Mouse (Mus musculus) forebrain, postnatal 0 days (tissue): ENCODE measurements at regions not wholly inside any gene's neighbourhood (a gene's known extent, or its start where the extent isn't known, plus 50 kb on each side); places are given as distances from the start of the nearest gene placed in this dataset.

Experiments
- ATAC-seq: fragments of 200-750 bp; cut with Nextera tagmentation; 2 replicates; pipeline ENCODE4 v1.8.0; 2017; ENCODE audit warnings: mild to moderate bottlenecking, moderate library complexity
- DNase-seq: peaks from one replicate; pipeline ENCODE4 v3.0.0-alpha.2; 2015
- H3K27ac ChIP-seq: fragments of 300-500 bp; sonication (generic); 2 replicates; pipeline ENCODE4 v1.5.1; 2014; ENCODE audit warnings: low read depth, mild to moderate bottlenecking, antibody characterized with exemption, low read length, moderate library complexity, mixed read lengths
- H3K27me3 ChIP-seq: fragments of 300-500 bp; sonication (generic); 2 replicates; pipeline ENCODE4 v1.6.1; 2014; ENCODE audit warnings: mild to moderate bottlenecking, low read length, mixed read lengths; ENCODE audit not compliant: insufficient read depth
- H3K36me3 ChIP-seq: fragments of 300-500 bp; sonication (generic); 2 replicates; pipeline ENCODE4 v1.6.1; 2014; ENCODE audit warnings: mild to moderate bottlenecking, moderate library complexity; ENCODE audit not compliant: insufficient read depth
- H3K4me1 ChIP-seq: fragments of 300-500 bp; sonication (generic); 2 replicates; pipeline ENCODE4 v1.6.1; 2014; ENCODE audit warnings: antibody characterized with exemption; ENCODE audit not compliant: insufficient read depth
- H3K4me2 ChIP-seq: fragments of 300-500 bp; sonication (generic); 2 replicates; pipeline ENCODE4 v1.6.1; 2014; ENCODE audit warnings: low read depth, mild to moderate bottlenecking, moderate library complexity
- H3K4me3 ChIP-seq: fragments of 300-500 bp; sonication (generic); 2 replicates; pipeline ENCODE4 v1.5.1; 2014; ENCODE audit warnings: low read depth, low read length, mixed read lengths
- H3K9ac ChIP-seq: fragments of 300-500 bp; sonication (generic); 2 replicates; pipeline ENCODE4 v1.6.1; 2014; ENCODE audit warnings: mild to moderate bottlenecking
- H3K9me3 ChIP-seq: fragments of 300-500 bp; sonication (generic); 2 replicates; pipeline ENCODE4 v1.6.1; 2016; ENCODE audit warnings: low read length
- CTCF ChIP-seq: sonication (generic); IDR thresholded peaks from 2 replicates; pipeline ENCODE4 v1.5.1; 2016; ENCODE audit warnings: antibody characterized with exemption, control low read depth, low read depth
- WGBS: fragments of 180-500 bp; shearing (Covaris S2); extraction: QIAGEN DNeasy Blood & Tissue Kit; methylation state at CpG from one replicate; pipeline ENCODE4 v1.1.7; 2014; 5-methylcytosine and 5-hydroxymethylcytosine counted together

DNA sequence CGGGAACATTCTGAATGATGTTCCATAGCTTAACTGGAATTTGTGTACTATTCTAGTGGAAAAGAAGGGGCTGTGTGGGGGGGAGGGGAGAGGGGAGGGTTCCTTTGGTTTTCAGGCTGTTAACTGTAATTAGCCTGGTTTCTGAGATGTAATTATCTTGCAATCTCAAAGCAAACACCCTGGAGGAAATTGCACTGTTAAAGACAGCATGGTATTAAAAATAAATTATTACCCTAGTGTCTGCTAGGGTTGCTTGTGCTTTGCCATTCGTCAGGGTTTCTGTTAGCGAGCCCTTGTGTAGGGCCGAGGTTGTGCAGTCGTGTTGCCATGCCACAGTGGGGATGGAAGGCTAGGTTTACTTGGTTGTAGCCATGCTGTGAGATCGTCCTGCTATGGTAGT, 105.0 kb upstream of the Ppp2r3a start:
- Histone ChIP-seq H3K36me3 (no peaks in the 10 kb centered on the region), H3K27me3 (no peaks in the 10 kb centered on the region), H3K9ac (no peak overlapping the region), H3K4me1 (no peaks in the 10 kb centered on the region), H3K9me3 (no peaks in the 10 kb centered on the region), H3K4me2 (no peak overlapping the region), H3K4me3 (no peak overlapping the region), H3K27ac (no peak overlapping the region)
- 52% methylated on average over 6 of the region's 6 CpGs for WGBS
- ATAC-seq, result peak; percentile 66; the same call in 1 of the 2 replicates
- no peak for DNase-seq
- TF ChIP-seq CTCF, result no peak

DNA sequence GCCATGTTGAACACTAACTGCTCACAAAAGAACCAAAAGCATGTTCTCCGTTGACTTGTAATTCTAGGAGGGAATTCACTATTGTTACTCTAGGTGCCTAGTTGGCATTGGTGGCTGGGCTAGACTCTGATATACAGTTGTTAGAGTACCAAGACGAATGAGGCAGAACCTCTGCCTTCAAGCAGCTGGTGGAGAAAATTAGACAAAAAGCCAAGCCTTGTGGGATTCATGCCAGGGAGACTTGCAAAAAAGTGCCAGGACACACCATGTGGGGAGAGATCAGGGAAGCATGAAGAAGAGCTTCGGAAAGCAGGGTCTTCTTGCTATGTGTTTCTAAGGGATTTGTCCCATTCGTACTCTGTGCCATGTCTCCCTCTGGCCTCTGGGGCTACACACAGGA, 97.2 kb upstream of the Ppp2r3a start:
- H3K4me2 ChIP-seq, result no peak overlapping the region
- no peak overlapping the region for H3K27ac ChIP-seq
- H3K9ac ChIP-seq, result no peak overlapping the region
- no peaks in the 10 kb centered on the region for H3K9me3 ChIP-seq
- no peak overlapping the region for H3K4me3 ChIP-seq
- H3K27me3 ChIP-seq, result no peaks in the 10 kb centered on the region
- no peaks in the 10 kb centered on the region for H3K36me3 ChIP-seq
- DNase-seq, result no peak
- WGBS, result 81% methylated on average over 4 of the region's 4 CpGs
- no peaks in the 10 kb centered on the region for H3K4me1 ChIP-seq
- no peak for TF ChIP-seq CTCF
- ATAC-seq, result no peak

DNA sequence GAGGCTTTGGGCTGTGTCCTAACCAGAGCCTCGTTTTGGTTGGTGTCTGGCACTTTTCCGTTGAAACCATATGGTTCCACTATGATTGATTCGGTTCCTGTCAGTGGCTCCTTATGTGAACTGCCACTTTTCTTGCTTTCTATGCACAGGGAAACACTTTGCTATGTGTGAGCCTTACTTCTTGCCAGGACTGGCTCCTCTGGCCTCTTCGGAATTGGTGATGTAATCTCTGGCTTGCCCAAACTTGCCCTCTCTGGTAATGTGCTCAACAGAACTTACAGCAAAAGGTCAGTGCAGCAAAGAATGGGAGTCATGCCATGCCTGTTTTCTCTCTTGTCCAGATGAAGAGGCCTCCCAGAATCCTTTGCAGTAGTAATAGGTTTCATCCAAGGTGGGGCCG, 91.3 kb upstream of the Ppp2r3a start:
- H3K9ac ChIP-seq, result no peak overlapping the region
- H3K9me3 ChIP-seq, result no peaks in the 10 kb centered on the region
- ATAC-seq (peak; percentile 67), DNase-seq (peak; percentile 42)
- H3K4me3 ChIP-seq, result no peak overlapping the region
- H3K36me3 ChIP-seq, result no peaks in the 10 kb centered on the region
- H3K27me3 ChIP-seq, result no peaks in the 10 kb centered on the region
- H3K27ac ChIP-seq, result no peak overlapping the region
- H3K4me2 ChIP-seq, result no peak overlapping the region
- no peaks in the 10 kb centered on the region for H3K4me1 ChIP-seq
- TF ChIP-seq CTCF, result no peak
- 59% methylated on average over 5 of the region's 5 CpGs for WGBS

DNA sequence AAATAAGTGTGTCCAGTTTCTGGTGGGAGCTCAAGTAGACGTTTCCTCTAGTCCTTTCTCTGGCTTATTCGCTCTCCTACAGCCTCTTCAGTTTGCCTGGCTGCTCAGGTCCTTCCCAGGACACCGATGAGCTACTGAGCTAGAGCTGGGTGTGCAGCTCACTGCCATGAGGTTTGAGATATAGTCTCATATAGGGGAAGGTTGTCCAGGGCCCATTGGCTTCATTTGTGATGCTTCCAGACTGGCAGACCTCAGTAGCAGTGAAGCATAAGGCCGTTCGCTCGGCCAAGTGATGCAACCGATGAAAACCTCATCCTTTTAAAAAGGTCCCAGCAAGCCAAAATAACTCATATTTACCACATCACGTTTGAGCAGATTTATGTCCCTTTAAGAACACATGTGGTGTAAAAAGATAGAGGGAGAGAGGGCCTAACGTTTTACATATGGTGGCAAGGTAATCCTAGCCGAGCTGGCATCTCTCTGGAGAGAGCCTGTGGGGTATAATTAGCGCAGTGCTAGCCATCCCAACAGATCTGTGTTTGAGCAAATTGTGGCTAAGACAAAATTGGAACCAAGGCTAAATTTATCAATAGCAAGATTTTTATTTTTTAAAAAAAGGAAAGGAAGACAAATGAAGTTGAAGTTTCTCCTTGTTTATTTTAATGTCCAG, 89.3 kb upstream of the Ppp2r3a start:
- H3K27ac ChIP-seq, result no peak overlapping the region
- DNase-seq, result no peak
- no peak overlapping the region for H3K9ac ChIP-seq
- no peaks in the 10 kb centered on the region for H3K36me3 ChIP-seq
- no peak overlapping the region for H3K4me2 ChIP-seq
- H3K4me1 ChIP-seq, result no peaks in the 10 kb centered on the region
- 62% methylated on average over 11 of the region's 11 CpGs for WGBS
- no peaks in the 10 kb centered on the region for H3K27me3 ChIP-seq
- no peak for TF ChIP-seq CTCF
- no peak for ATAC-seq
- no peaks in the 10 kb centered on the region for H3K9me3 ChIP-seq
- no peak overlapping the region for H3K4me3 ChIP-seq

DNA sequence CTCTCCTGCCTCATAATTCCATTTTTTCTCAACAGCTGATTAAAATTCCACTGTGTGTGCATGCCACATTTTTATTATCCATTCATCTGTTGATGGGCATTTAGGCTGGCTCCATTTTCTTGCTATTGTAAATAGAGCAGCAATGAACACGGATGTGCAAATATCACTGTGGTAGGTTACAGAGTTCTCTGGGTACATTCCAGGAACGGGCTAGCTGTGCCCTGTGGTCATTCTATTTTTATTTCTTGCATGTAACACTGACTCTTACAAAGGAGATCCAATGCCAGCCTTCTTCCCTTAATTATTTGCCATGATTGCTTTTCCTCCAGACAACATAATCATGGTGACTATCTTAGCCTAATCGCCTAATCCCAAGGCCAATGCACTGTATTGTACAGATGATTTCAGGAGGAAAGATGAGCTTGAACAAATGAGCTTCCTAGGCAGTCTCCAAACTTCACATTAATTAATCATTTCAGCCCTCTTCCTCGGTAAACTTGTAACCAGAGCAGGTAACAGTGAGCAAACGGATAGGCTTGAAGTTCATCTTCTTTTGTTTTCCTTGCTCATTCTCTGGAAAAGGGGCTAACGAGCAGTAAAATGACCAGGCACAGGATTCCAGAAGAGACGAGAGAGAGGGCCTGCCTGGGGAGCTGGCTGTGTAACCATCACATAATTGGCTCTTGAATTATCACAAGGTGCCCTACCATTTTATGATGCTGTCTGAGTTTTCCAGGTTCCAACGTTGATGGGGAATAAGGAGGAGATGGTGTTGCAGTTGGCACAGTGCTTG, 77.6 kb upstream of the Ppp2r3a start:
- no peaks in the 10 kb centered on the region for H3K36me3 ChIP-seq
- H3K4me1 ChIP-seq, result no peaks in the 10 kb centered on the region
- no peak overlapping the region for H3K27ac ChIP-seq
- 40% methylated on average over 8 of the region's 8 CpGs for WGBS
- H3K27me3 ChIP-seq, result no peaks in the 10 kb centered on the region
- H3K4me2 ChIP-seq, result no peak overlapping the region
- no peak for DNase-seq
- H3K9ac ChIP-seq, result no peak overlapping the region
- no peak overlapping the region for H3K4me3 ChIP-seq
- H3K9me3 ChIP-seq, result no peaks in the 10 kb centered on the region
- no peak for ATAC-seq
- no peak for TF ChIP-seq CTCF

DNA sequence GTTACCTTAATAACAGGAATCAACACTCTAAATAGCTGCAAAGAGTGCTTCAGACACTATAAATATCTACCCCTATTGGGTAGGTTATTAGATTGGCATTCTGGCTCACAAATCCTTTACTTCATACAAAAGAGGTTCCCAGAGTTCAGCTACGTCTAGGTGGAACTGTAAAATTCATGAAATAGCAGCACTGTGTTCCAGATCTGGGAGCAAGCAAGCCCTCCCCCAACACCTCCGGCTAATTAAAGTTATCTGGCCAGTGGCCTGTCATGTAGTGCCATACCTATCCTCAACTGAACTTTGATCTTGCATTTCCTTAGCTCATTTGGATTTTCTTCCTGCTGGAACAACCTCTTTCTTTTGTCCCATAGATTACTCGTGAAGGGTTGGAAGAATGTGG, 75.4 kb upstream of the Ppp2r3a start:
- TF ChIP-seq CTCF, result no peak
- WGBS, result 43% methylated on average over 3 of the region's 3 CpGs
- DNase-seq, result no peak
- H3K4me1 ChIP-seq, result no peaks in the 10 kb centered on the region
- no peak overlapping the region for H3K27ac ChIP-seq
- H3K4me3 ChIP-seq, result no peak overlapping the region
- no peaks in the 10 kb centered on the region for H3K36me3 ChIP-seq
- H3K9me3 ChIP-seq, result no peaks in the 10 kb centered on the region
- ATAC-seq, result no peak
- H3K27me3 ChIP-seq, result no peaks in the 10 kb centered on the region
- no peak overlapping the region for H3K4me2 ChIP-seq
- H3K9ac ChIP-seq, result no peak overlapping the region

DNA sequence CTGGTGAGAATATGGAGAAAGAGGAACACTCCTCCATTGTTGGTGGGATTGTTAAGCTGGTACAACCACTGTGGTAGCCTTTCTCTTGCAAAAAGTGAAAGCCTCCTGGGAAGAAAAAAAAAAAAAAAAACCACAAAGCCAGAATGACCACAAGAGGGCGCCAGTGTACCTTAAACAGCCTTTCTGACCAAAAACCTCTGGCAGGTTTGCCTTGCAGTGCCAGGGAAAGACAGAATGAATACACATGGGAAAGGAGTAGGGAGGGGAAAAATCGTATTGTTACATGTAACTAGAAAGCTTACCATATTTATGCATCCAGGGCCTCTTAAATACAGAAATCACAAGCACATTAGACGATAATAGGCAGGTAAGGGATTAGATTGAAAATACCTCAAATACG, 62.4 kb upstream of the Ppp2r3a start:
- Histone ChIP-seq H3K27ac (no peak overlapping the region), H3K4me2 (no peak overlapping the region), H3K9ac (no peak overlapping the region), H3K4me3 (no peak overlapping the region), H3K4me1 (no peaks in the 10 kb centered on the region), H3K36me3 (no peaks in the 10 kb centered on the region), H3K9me3 (no peaks in the 10 kb centered on the region), H3K27me3 (no peaks in the 10 kb centered on the region)
- 33% methylated on average over 4 of the region's 4 CpGs for WGBS
- peak; percentile 91 for DNase-seq
- peak; percentile 65; the same call in 1 of the 2 replicates for ATAC-seq
- TF ChIP-seq CTCF, result peak; percentile 90
